Mouse (Mus musculus) G1E-ER4 (cell line): Measurements from ENCODE around the gene Creb3. TPM values are rescaled to one million over a fixed set of nuclear protein-coding genes. Genes with fewer than 3 reads are reported as not detected.

Experiments used
- GATA1 ChIP-seq: IDR thresholded peaks from one replicate; pipeline ENCODE4 v1.8.0; 2012; ENCODE audit warnings: low read length, inconsistent platforms
- polyA plus RNA-seq: library from polyadenylated mRNA; stranded (reverse); fragments of >175 nt; gene quantifications from 2 replicates; pipeline ENCODE4 v1.2.3, GENCODE M21; 2012

Gene Creb3
- polyA plus RNA-seq, 1 experiment, result 1.6 TPM

- TF ChIP-seq GATA1, result peak; percentile 93
Measured at GRCm38 (mm10) chr4:43598200-43598599, 36.1 kb downstream of the Creb3 start.

GRCm38 (mm10) chr4:43598650-43599380 is 36.7 kb downstream of the Creb3 start:
- TF ChIP-seq GATA1, result no peak

- peak; percentile 48 for TF ChIP-seq GATA1
Measured at GRCm38 (mm10) chr4:43600195-43600934, 38.2 kb downstream of the Creb3 start.

GRCm38 (mm10) chr4:43604099-43604498 is 42.0 kb downstream of the Creb3 start:
- TF ChIP-seq GATA1, result no peak

- TF ChIP-seq GATA1, result peak; percentile 15
Measured at GRCm38 (mm10) chr4:43604751-43605685, 42.9 kb downstream of the Creb3 start.

GRCm38 (mm10) chr4:43612534-43612933 is 50.4 kb downstream of the Creb3 start:
- TF ChIP-seq GATA1, result no peak

- TF ChIP-seq GATA1, result no peak
Measured at GRCm38 (mm10) chr4:43613060-43613730, 51.1 kb downstream of the Creb3 start.

Other genes starting within 250 kb of the Creb3 start
- gene Rusc2, start 180.4 kb upstream of the Creb3 start, polyA plus RNA-seq, result 1.1 and 1.2 TPM in 2 replicates
- not detected in 2 replicates for gene Fam166b, start 133.2 kb upstream of the Creb3 start, polyA plus RNA-seq
- 54.2 and 56.9 TPM in 2 replicates for gene Tesk1, start 120.4 kb upstream of the Creb3 start, polyA plus RNA-seq
- not detected in 2 replicates for gene Cd72, start 107.7 kb upstream of the Creb3 start, polyA plus RNA-seq
- gene Sit1, start 78.6 kb upstream of the Creb3 start, polyA plus RNA-seq, result not detected in 2 replicates
- gene Ccdc107, start 69.4 kb upstream of the Creb3 start, polyA plus RNA-seq, result 69.1 and 82.1 TPM in 2 replicates
- 14.1 and 17.4 TPM in 2 replicates for gene Arhgef39, start 62.6 kb upstream of the Creb3 start, polyA plus RNA-seq
- gene Car9, start 55.4 kb upstream of the Creb3 start, polyA plus RNA-seq, result not detected in 2 replicates
- gene Tpm2, start 38.6 kb upstream of the Creb3 start, polyA plus RNA-seq, result not detected in 2 replicates
- gene Tln1, start 359 bp downstream of the Creb3 start, polyA plus RNA-seq, result 169 and 178 TPM in 2 replicates
- 31.2 and 129 TPM in 2 replicates for gene Rgp1, start 16.4 kb downstream of the Creb3 start, polyA plus RNA-seq
- 13.5 and 21.5 TPM in 2 replicates for gene Gba2, start 16.5 kb downstream of the Creb3 start, polyA plus RNA-seq
- not detected in 2 replicates for gene Msmp, start 22.2 kb downstream of the Creb3 start, polyA plus RNA-seq
- gene Npr2, start 69.6 kb downstream of the Creb3 start, polyA plus RNA-seq, result 0.11 TPM in 2 replicates
- not detected in 2 replicates for gene Spag8, start 91.3 kb downstream of the Creb3 start, polyA plus RNA-seq
- gene Hint2, start 94.1 kb downstream of the Creb3 start, polyA plus RNA-seq, result 45.3 and 51.0 TPM in 2 replicates
- 3.2 and 3.4 TPM in 2 replicates for gene Tmem8b, start 106.6 kb downstream of the Creb3 start, polyA plus RNA-seq
- 0.01 and 0.02 TPM in 2 replicates for gene Fam221b, start 106.8 kb downstream of the Creb3 start, polyA plus RNA-seq
- not detected in 2 replicates for gene Olfr70, start 138.5 kb downstream of the Creb3 start, polyA plus RNA-seq
- not detected in 2 replicates for gene Olfr71, start 147.9 kb downstream of the Creb3 start, polyA plus RNA-seq
- not detected in 2 replicates for gene Hrct1, start 164.9 kb downstream of the Creb3 start, polyA plus RNA-seq
- gene Spaar, start 167.7 kb downstream of the Creb3 start, polyA plus RNA-seq, result not detected in 2 replicates
- gene Olfr159, start 208.7 kb downstream of the Creb3 start, polyA plus RNA-seq, result not detected in 2 replicates